Mouse (Mus musculus): ENCODE measurements around the gene Dhx58. TPM values are rescaled to one million over a fixed set of nuclear protein-coding genes. Genes with fewer than 3 reads are reported as not detected.

The Dhx58 gene
- polyA plus RNA-seq, 1 experiment from 2014 or later, result 4.0 TPM

DNA sequence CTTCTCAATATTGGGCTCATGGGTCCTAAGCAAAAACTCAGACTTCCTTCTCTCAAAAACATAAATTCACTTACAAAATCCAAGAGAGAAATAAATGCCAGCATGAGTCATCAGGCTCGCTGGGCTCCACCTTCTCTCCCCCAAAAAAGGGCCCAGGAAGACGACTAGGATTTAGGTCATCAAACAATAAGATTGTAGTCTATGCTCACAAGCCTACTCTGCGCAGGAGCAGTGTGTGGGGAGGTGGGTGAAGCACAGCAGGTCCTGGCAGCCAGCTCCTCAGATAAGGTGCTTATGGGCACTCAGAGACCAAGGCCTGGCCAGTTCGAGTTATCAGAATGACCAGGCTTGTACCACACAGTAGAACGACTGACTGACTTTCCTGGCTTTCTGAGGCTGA is 16.3 kb upstream of the Dhx58 start:
- H3K9ac ChIP-seq, result no peak overlapping the region
- H3K9me3 ChIP-seq, result no peaks in the 10 kb centered on the region
- peaks cover 18% of the 10 kb centered on the region for H3K36me3 ChIP-seq
- no peak for ATAC-seq (ENCODE audit: insufficient read depth, low FRiP score, low read depth)
- H3K4me1 ChIP-seq, result peaks cover 30% of the 10 kb centered on the region
- H3K4me2 ChIP-seq, result no peak overlapping the region
- H3K27ac ChIP-seq, result peak overlapping the region; percentile 42; the same call in 1 of the 2 replicates
- no peaks in the 10 kb centered on the region for H3K27me3 ChIP-seq (replicated peaks)
- 63% methylated on average over 5 of the region's 5 CpGs for WGBS
- H3K4me3 ChIP-seq (replicated peaks), result no peak overlapping the region

GRCm38 (mm10) chr11:100719893-100720292 is 15.8 kb upstream of the Dhx58 start:
- H3K9me3 ChIP-seq, result no peaks in the 10 kb centered on the region
- ATAC-seq (ENCODE audit: insufficient read depth, low FRiP score, low read depth), result no peak
- H3K4me1 ChIP-seq, result peaks cover 25% of the 10 kb centered on the region
- H3K36me3 ChIP-seq, result peaks cover 18% of the 10 kb centered on the region
- no peak overlapping the region for H3K4me3 ChIP-seq (replicated peaks)
- 86% methylated on average over 11 of the region's 11 CpGs for WGBS
- H3K9ac ChIP-seq, result no peak overlapping the region
- no peak overlapping the region for H3K4me2 ChIP-seq
- H3K27ac ChIP-seq, result peak overlapping the region; percentile 18; the same call in 1 of the 2 replicates
- H3K27me3 ChIP-seq (replicated peaks), result no peaks in the 10 kb centered on the region

- no peak overlapping the region for H3K4me2 ChIP-seq
- 75% methylated on average over 3 of the region's 3 CpGs for WGBS
- H3K27me3 ChIP-seq (replicated peaks), result no peaks in the 10 kb centered on the region
- H3K4me3 ChIP-seq (replicated peaks), result no peak overlapping the region
- H3K9ac ChIP-seq, result no peak overlapping the region
- peaks cover 21% of the 10 kb centered on the region for H3K4me1 ChIP-seq
- H3K9me3 ChIP-seq, result no peaks in the 10 kb centered on the region
- peaks cover 18% of the 10 kb centered on the region for H3K36me3 ChIP-seq
- H3K27ac ChIP-seq, result peak overlapping the region; percentile 18; the same call in 1 of the 2 replicates
- no peak for ATAC-seq (ENCODE audit: insufficient read depth, low FRiP score, low read depth)
Measured at GRCm38 (mm10) chr11:100719312-100719711, 15.2 kb upstream of the Dhx58 start.

DNA sequence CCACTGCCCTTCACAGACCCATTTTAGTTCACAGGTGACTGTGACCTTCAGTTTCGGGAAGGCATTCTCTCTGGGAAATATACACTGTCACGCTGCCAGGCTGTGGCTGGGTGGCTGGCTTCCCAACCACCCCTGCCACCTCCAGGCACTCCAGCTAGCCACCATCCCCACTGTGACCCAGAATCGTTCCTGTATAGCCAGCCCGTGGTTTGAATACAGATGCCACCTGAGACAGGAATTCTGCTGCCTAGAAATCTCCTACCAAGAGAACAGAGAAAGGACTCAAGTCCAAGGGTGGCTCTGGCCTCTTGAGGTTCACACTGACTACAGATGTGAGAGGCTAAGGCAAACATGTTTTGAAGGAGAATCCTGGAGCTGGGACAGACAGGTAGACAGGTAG is 14.8 kb upstream of the Dhx58 start:
- Histone ChIP-seq H3K4me3 (replicated peaks) (no peak overlapping the region), H3K27ac (no peak overlapping the region)
- no peak for ATAC-seq (ENCODE audit: insufficient read depth, low FRiP score, low read depth)

GRCm38 (mm10) chr11:100718462-100718861 is 14.4 kb upstream of the Dhx58 start:
- Histone ChIP-seq H3K4me3 (replicated peaks) (no peak overlapping the region), H3K4me2 (no peak overlapping the region), H3K4me1 (peaks cover 29% of the 10 kb centered on the region), H3K9ac (no peak overlapping the region), H3K27ac (no peak overlapping the region), H3K9me3 (no peaks in the 10 kb centered on the region), H3K27me3 (replicated peaks) (no peaks in the 10 kb centered on the region), H3K36me3 (peaks cover 18% of the 10 kb centered on the region)
- WGBS, result 85% methylated on average over 7 of the region's 7 CpGs
- ATAC-seq (ENCODE audit: insufficient read depth, low FRiP score, low read depth), result no peak

More for the DNA sequence above, 14.8 kb upstream of the Dhx58 start:
- no peak overlapping the region for H3K9ac ChIP-seq
- H3K4me2 ChIP-seq, result no peak overlapping the region
- 90% methylated on average over 4 of the region's 4 CpGs for WGBS
- no peaks in the 10 kb centered on the region for H3K27me3 ChIP-seq (replicated peaks)
- peaks cover 18% of the 10 kb centered on the region for H3K36me3 ChIP-seq
- H3K9me3 ChIP-seq, result no peaks in the 10 kb centered on the region
- H3K4me1 ChIP-seq, result peaks cover 25% of the 10 kb centered on the region

GRCm38 (mm10) chr11:100716649-100717048 is 12.6 kb upstream of the Dhx58 start:
- no peak overlapping the region for H3K4me3 ChIP-seq (replicated peaks)
- H3K4me1 ChIP-seq, result peaks cover 26% of the 10 kb centered on the region
- no peak overlapping the region for H3K9ac ChIP-seq
- no peak overlapping the region for H3K4me2 ChIP-seq
- H3K27ac ChIP-seq, result no peak overlapping the region
- no peaks in the 10 kb centered on the region for H3K9me3 ChIP-seq
- no peaks in the 10 kb centered on the region for H3K27me3 ChIP-seq (replicated peaks)
- no peak for ATAC-seq (ENCODE audit: insufficient read depth, low FRiP score, low read depth)
- H3K36me3 ChIP-seq, result peaks cover 18% of the 10 kb centered on the region
- WGBS, result 85% methylated on average over 3 of the region's 3 CpGs

DNA sequence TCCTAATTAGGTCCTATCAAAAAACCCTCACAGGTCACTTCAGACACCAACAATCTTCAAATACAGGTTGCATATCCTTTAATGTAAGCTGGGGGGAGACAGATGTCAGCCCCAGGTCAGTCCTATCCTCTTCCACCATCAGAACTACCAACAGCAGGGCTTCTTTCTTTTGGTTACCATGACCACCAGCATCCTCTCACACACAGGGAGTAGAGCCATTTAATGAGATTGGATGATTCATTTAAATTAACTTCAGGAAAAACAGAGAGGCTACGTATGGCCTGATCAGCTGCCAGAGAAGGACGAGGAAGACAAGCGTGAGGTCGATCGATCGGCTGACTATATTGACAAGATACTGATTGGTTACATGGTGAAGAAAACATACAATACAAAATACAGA is 10.9 kb upstream of the Dhx58 start:
- Histone ChIP-seq H3K36me3 (peaks cover 23% of the 10 kb centered on the region), H3K4me2 (no peak overlapping the region), H3K4me1 (peaks cover 29% of the 10 kb centered on the region), H3K27ac (no peak overlapping the region), H3K9ac (no peak overlapping the region), H3K27me3 (replicated peaks) (no peaks in the 10 kb centered on the region), H3K9me3 (no peaks in the 10 kb centered on the region), H3K4me3 (replicated peaks) (no peak overlapping the region)
- 87% methylated on average over 6 of the region's 6 CpGs for WGBS
- ATAC-seq (ENCODE audit: insufficient read depth, low FRiP score, low read depth), result no peak

- H3K27me3 ChIP-seq (replicated peaks), result no peaks in the 10 kb centered on the region
- H3K27ac ChIP-seq, result 0 out of 2 replicates have a peak overlapping the region, but pooled peaks have one; percentile 70
- ATAC-seq (ENCODE audit: insufficient read depth, low FRiP score, low read depth), result no peak
- peak overlapping the region; percentile 30 for H3K4me3 ChIP-seq (replicated peaks)
- peak overlapping the region; percentile 57 for H3K4me2 ChIP-seq
- peaks cover 29% of the 10 kb centered on the region for H3K4me1 ChIP-seq
- no peak overlapping the region for H3K9ac ChIP-seq
- H3K36me3 ChIP-seq, result peaks cover 24% of the 10 kb centered on the region
- no peaks in the 10 kb centered on the region for H3K9me3 ChIP-seq
- 47% methylated on average over 6 of the region's 6 CpGs for WGBS
Measured at GRCm38 (mm10) chr11:100714534-100714915, 10.5 kb upstream of the Dhx58 start.

DNA sequence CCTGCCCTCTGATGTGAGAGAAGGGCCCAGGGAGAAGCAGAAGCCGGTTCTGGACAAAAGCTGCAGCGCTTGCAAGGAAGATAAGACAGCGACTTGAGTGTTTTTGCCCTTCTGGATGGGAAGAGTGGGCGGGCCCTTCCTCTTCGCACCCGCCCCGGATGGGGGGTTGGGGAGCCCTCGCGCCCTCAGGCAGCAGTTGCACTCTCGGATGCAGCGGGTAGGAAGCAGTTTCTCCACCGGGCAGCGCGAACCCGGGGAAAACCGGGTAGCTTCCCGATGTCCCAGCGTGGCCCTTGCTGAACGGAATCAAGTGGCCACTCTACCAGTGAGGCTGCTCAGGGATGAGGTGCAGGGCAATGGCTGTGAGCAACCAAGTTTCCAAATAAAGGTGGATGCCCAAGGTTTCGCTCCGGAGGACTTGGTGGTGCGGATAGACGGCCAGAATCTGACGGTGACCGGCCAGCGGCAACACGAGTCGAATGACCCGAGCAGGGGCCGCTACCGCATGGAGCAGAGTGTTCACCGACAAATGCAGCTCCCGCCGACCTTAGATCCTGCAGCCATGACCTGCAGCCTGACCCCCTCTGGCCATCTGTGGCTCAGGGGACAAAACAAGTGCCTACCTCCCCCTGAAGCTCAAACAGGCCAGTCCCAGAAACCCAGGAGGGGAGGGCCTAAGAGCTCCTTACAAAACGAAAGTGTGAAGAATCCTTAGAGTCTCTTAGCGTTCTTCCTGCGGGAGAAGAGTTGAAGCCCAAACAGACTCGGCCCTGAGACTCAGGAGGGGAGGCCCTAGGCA is 9.9 kb upstream of the Dhx58 start, which contains the start of gene Hspb9:
TSS of gene Hspb9 (plus strand) at position 116 of the 799 bp plus-strand sequence.
- no peaks in the 10 kb centered on the region for H3K9me3 ChIP-seq
- 9% methylated on average over 38 of the region's 38 CpGs for WGBS
- H3K4me1 ChIP-seq, result peaks cover 29% of the 10 kb centered on the region
- peak within 1 kb of the TSS; percentile 30 for H3K4me3 ChIP-seq (replicated peaks)
- H3K9ac ChIP-seq, result no peak within 1 kb of the TSS
- peak within 1 kb of the TSS; percentile 80 for H3K4me2 ChIP-seq
- peaks cover 30% of the 10 kb centered on the region for H3K36me3 ChIP-seq
- ATAC-seq (ENCODE audit: insufficient read depth, low FRiP score, low read depth), result 0 out of 2 replicates have a peak, but pooled peaks have one; percentile 23
- peak within 1 kb of the TSS; percentile 70 for H3K27ac ChIP-seq
- H3K27me3 ChIP-seq (replicated peaks), result no peaks in the 10 kb centered on the region

- H3K36me3 ChIP-seq, result peaks cover 33% of the 10 kb centered on the region
- H3K4me2 ChIP-seq, result peak overlapping the region; percentile 57
- no peak for ATAC-seq (ENCODE audit: insufficient read depth, low FRiP score, low read depth)
- H3K27me3 ChIP-seq (replicated peaks), result no peaks in the 10 kb centered on the region
- 75% methylated on average over 4 of the region's 4 CpGs for WGBS
- peaks cover 29% of the 10 kb centered on the region for H3K4me1 ChIP-seq
- peak overlapping the region; percentile 70 for H3K27ac ChIP-seq
- peak overlapping the region; percentile 30; the same call in 1 of the 2 replicates for H3K4me3 ChIP-seq (replicated peaks)
- H3K9me3 ChIP-seq, result no peaks in the 10 kb centered on the region
- no peak overlapping the region for H3K9ac ChIP-seq
Measured at GRCm38 (mm10) chr11:100713174-100713573, 9.1 kb upstream of the Dhx58 start.

DNA sequence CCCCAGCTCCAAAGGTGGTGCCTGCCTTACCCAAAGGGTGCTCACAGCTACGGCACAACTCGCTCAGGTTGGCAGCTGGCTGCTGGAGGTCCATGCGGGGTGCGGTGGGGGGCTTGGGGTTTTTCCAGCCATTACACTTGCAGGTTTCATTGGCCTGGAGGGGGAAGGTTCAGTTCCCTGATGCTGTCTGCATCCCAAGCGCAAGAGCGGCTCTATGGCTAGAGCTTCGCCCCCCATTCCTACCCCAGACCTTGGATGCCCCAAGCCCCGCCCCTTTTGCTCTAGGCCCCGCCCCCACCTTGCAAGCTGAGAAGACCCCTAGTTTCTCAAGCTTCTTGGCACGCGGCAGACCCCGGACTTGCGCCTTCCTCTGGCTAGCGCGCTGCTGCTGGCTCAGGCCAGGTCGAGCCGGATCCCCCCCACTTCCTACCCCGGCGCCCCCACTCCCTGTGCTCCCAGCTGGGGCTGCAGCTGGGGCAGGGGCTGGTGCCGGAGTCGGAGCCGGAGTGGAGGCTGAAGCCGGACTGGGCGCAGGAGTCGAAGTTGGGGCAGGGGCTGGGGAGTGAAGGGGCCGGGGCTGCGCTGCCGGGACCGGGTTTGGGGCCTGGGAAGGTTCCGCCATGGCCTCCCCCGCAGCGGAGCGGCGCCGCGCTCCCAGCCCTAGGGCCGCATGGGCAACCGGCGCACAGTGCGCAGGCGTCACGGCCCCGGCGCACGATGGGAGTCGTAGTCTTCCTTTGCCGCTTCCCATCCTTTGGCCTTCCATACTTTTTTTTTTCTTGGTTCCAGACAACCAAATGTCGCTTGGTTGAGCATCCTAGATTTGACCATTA is 7.9 kb upstream of the Dhx58 start, which contains the start of gene Kat2a:
TSS of gene Kat2a (minus strand) at position 683 of the 833 bp plus-strand sequence.
- 3% methylated on average over 41 of the region's 48 CpGs for WGBS
- peak within 1 kb of the TSS; percentile 98 for H3K9ac ChIP-seq
- H3K4me3 ChIP-seq (replicated peaks), result peak within 1 kb of the TSS; percentile 99

More for the DNA sequence above, 7.9 kb upstream of the Dhx58 start, which contains the start of gene Kat2a:
- peak within 1 kb of the TSS; percentile 78 for H3K27ac ChIP-seq
- H3K4me2 ChIP-seq, result peak within 1 kb of the TSS; percentile 80
- no peaks in the 10 kb centered on the region for H3K9me3 ChIP-seq
- no peaks in the 10 kb centered on the region for H3K27me3 ChIP-seq (replicated peaks)
- H3K4me1 ChIP-seq, result peaks cover 29% of the 10 kb centered on the region
- peak; percentile 81 for ATAC-seq (ENCODE audit: insufficient read depth, low FRiP score, low read depth)
- H3K36me3 ChIP-seq, result peaks cover 41% of the 10 kb centered on the region

Data from stomach, embryonic 15.5 days (tissue).